Comparison of ENCODE assay signal across 22 mouse cellular contexts in genomic region chr16:94828166-94828565, GRCm38 (mm10).
DNase-seq lines count a peak whose midpoint lies in the region; ATAC-seq and TF ChIP-seq lines count a peak whose summit lies in the region.
"Had no signal": no experiment of that assay in that cellular context is flagged by ENCODE, and none has a peak within 500 bp of the region (broad histone marks: within the 10 kb centered on the region; RNA-seq: fewer than 3 reads in every experiment).

No protein-coding gene starts in this region.

- peaks cover 7% of the 10 kb centered on the region; the same call in 1 of the 2 replicates for H3K4me1 ChIP-seq in heart, embryonic 10.5 days
- peaks cover 12% of the 10 kb centered on the region for H3K4me1 ChIP-seq in limb, embryonic 14.5 days (ENCODE audit: control insufficient read depth, insufficient read depth, low read length)
- H3K4me1 ChIP-seq in limb, embryonic 10.5 days, result no peaks in the 10 kb centered on the region
- peaks cover 15% of the 10 kb centered on the region for H3K4me1 ChIP-seq in heart, embryonic 16.5 days (ENCODE audit: control insufficient read depth, insufficient read depth, low read length)
- peaks cover 20% of the 10 kb centered on the region for H3K4me1 ChIP-seq in cerebellum, adult 2 months (ENCODE audit: control insufficient read depth, insufficient read depth, low read length)
- H3K4me1 ChIP-seq: stomach, embryonic 15.5 days had no signal

- DNase-seq in heart, embryonic 10.5 days (ENCODE audit: low spot score), result no peak
- no peak for DNase-seq in heart, adult 9 months (ENCODE audit: low spot score in 2 of 2)
- DNase-seq in limb, embryonic 14.5 days (ENCODE audit: low spot score), result no peak
- no peak for DNase-seq in limb, embryonic 10.5 days (ENCODE audit: low spot score)
- DNase-seq in adrenal gland, adult 18-20 months (ENCODE audit: low spot score in 2 of 2), result no peak
- no peak for DNase-seq in cerebellum, adult 2 months
- DNase-seq: adrenal gland, postnatal 25 days; cerebellum, adult 9-10 months; gastrocnemius, postnatal 36 days; kidney, adult 18-20 months; liver, postnatal 0 days; lung, postnatal 10 days; right cerebral cortex, adult 18-20 months; right cerebral cortex, postnatal 4 days; thymus, postnatal 25 days had no signal

- no peaks in the 10 kb centered on the region for H3K27me3 ChIP-seq in heart, embryonic 10.5 days (ENCODE audit: insufficient read depth, poor library complexity, severe bottlenecking)
- no peaks in the 10 kb centered on the region for H3K27me3 ChIP-seq in limb, embryonic 14.5 days (ENCODE audit: control insufficient read depth, insufficient read depth, low read length)
- no peaks in the 10 kb centered on the region for H3K27me3 ChIP-seq in limb, embryonic 10.5 days (ENCODE audit: low read depth, poor library complexity, severe bottlenecking)
- H3K27me3 ChIP-seq in heart, embryonic 16.5 days (ENCODE audit: control insufficient read depth, insufficient read depth, low read length), result no peaks in the 10 kb centered on the region
- no peaks in the 10 kb centered on the region for H3K27me3 ChIP-seq in cerebellum, adult 2 months (ENCODE audit: control insufficient read depth, insufficient read depth, low read length)
- H3K27me3 ChIP-seq: hindbrain, embryonic 12.5 days; neural tube, embryonic 15.5 days; stomach, embryonic 15.5 days had no signal

- no peak for ATAC-seq in limb, embryonic 14.5 days (ENCODE audit: low FRiP score, low read depth)
- ATAC-seq in heart, embryonic 16.5 days (replicated peaks; ENCODE audit: extremely low read depth, insufficient read depth, low FRiP score), result no peak
- ATAC-seq: inflammation-experienced regulatory T-cells, adult 6 months; liver, postnatal 0 days had no signal

- H3K36me3 ChIP-seq in heart, embryonic 10.5 days, result no peaks in the 10 kb centered on the region
- no peaks in the 10 kb centered on the region for H3K36me3 ChIP-seq in limb, embryonic 14.5 days (ENCODE audit: control insufficient read depth, insufficient read depth, low read length)
- H3K36me3 ChIP-seq in limb, embryonic 10.5 days, result no peaks in the 10 kb centered on the region
- no peaks in the 10 kb centered on the region for H3K36me3 ChIP-seq in heart, embryonic 16.5 days (ENCODE audit: control insufficient read depth, insufficient read depth)
- H3K36me3 ChIP-seq: hindbrain, embryonic 12.5 days; neural tube, embryonic 15.5 days; stomach, embryonic 15.5 days had no signal

- WGBS in heart, embryonic 10.5 days, result 83% methylated on average over 18 of the region's 18 CpGs
- 80% methylated on average over 18 of the region's 18 CpGs for WGBS in limb, embryonic 14.5 days
- 86% methylated on average over 18 of the region's 18 CpGs for WGBS in limb, embryonic 10.5 days
- WGBS in heart, embryonic 16.5 days, result 82% methylated on average over 18 of the region's 18 CpGs
- 95% methylated on average over 18 of the region's 18 CpGs for WGBS in cerebellum, adult 2 months

- no peak overlapping the region for H3K4me2 ChIP-seq in limb, embryonic 14.5 days (replicated peaks; ENCODE audit: low read depth, low read length, severe bottlenecking)
- no peak overlapping the region for H3K4me2 ChIP-seq in heart, embryonic 16.5 days (ENCODE audit: low read depth, low read length)
- H3K4me2 ChIP-seq: hindbrain, embryonic 12.5 days; midbrain, embryonic 11.5 days; neural tube, embryonic 15.5 days; stomach, embryonic 15.5 days had no signal

- no peak for TF ChIP-seq POLR2A in limb, embryonic 14.5 days (IDR thresholded peaks at IDR 0.05; ENCODE audit: borderline replicate concordance, extremely low read depth, insufficient read depth, insufficient read length)
- no peak for TF ChIP-seq POLR2A in cerebellum, adult 2 months (IDR thresholded peaks at IDR 0.05; ENCODE audit: borderline replicate concordance, insufficient read depth, low read length)

- no peak overlapping the region for H3K9ac ChIP-seq in limb, embryonic 14.5 days (ENCODE audit: low read depth, low read length, severe bottlenecking)
- H3K9ac ChIP-seq in heart, embryonic 16.5 days (ENCODE audit: low read length), result no peak overlapping the region
- H3K9ac ChIP-seq: hindbrain, embryonic 12.5 days; liver, postnatal 0 days; neural tube, embryonic 15.5 days; stomach, embryonic 15.5 days had no signal

- no peak for TF ChIP-seq CTCF in cerebellum, adult 2 months (IDR thresholded peaks at IDR 0.05; ENCODE audit: borderline replicate concordance, insufficient read depth, low read depth, low read length)

- peak overlapping the region; percentile 30; the same call in 1 of the 2 replicates for H3K27ac ChIP-seq in heart, embryonic 10.5 days
- 0 out of 2 replicates have a peak overlapping the region, but pooled peaks have one; percentile 21 for H3K27ac ChIP-seq in limb, embryonic 14.5 days (replicated peaks; ENCODE audit: low read depth, low read length)
- no peak overlapping the region for H3K27ac ChIP-seq in limb, embryonic 10.5 days
- H3K27ac ChIP-seq in heart, embryonic 16.5 days (ENCODE audit: low read length), result peak overlapping the region; percentile 95
- H3K27ac ChIP-seq in cerebellum, adult 2 months (ENCODE audit: insufficient read depth, low read length), result no peak overlapping the region
- H3K27ac ChIP-seq: hindbrain, embryonic 12.5 days; left cerebral cortex, adult 2 months; neural tube, embryonic 15.5 days; stomach, embryonic 15.5 days had no signal

- H3K4me3 ChIP-seq in heart, embryonic 10.5 days, result no peak overlapping the region
- H3K4me3 ChIP-seq in limb, embryonic 14.5 days (replicated peaks; ENCODE audit: low read length), result no peak overlapping the region
- no peak overlapping the region for H3K4me3 ChIP-seq in limb, embryonic 10.5 days
- H3K4me3 ChIP-seq in heart, embryonic 16.5 days (ENCODE audit: low read length), result no peak overlapping the region
- H3K4me3 ChIP-seq in cerebellum, adult 2 months (replicated peaks; ENCODE audit: insufficient read depth, low read depth, low read length), result no peak overlapping the region
- H3K4me3 ChIP-seq: hindbrain, embryonic 12.5 days; left cerebral cortex, adult 2 months; neural tube, embryonic 15.5 days; stomach, embryonic 15.5 days had no signal

- no peaks in the 10 kb centered on the region for H3K9me3 ChIP-seq in heart, embryonic 10.5 days
- no peaks in the 10 kb centered on the region for H3K9me3 ChIP-seq in limb, embryonic 14.5 days (ENCODE audit: control insufficient read depth, low read length)
- no peaks in the 10 kb centered on the region for H3K9me3 ChIP-seq in limb, embryonic 10.5 days (replicated peaks)
- H3K9me3 ChIP-seq in heart, embryonic 16.5 days (replicated peaks; ENCODE audit: control insufficient read depth, low read length), result peaks cover 4% of the 10 kb centered on the region; the same call in 1 of the 2 replicates
- H3K9me3 ChIP-seq: hindbrain, embryonic 12.5 days; neural tube, embryonic 15.5 days; stomach, embryonic 15.5 days had no signal

Comparison
In these comparisons a context has a peak if more than half of its experiments do, and no peak if none do; other contexts are left out.
1. H3K27ac ChIP-seq: peak in heart, embryonic 10.5 days (single experiment), limb, embryonic 14.5 days (single experiment) and heart, embryonic 16.5 days (single experiment); none in limb, embryonic 10.5 days (single experiment) and cerebellum, adult 2 months (single experiment).